Mouse (Mus musculus) lung, adult 2 months (tissue): Measurements from ENCODE around the gene Pawr. TPM values are rescaled to one million over a fixed set of nuclear protein-coding genes. Genes with fewer than 3 reads are reported as not detected.
"Not testable (repeated sequence)": the region's sequence is repeated elsewhere in the genome, so short reads cannot be mapped to it uniquely, and the experiment has no call there.

Experiments used
- DNase-seq: peaks from one replicate; pipeline ENCODE4 v3.0.0; 2022
- H3K4me1 ChIP-seq: fragments of 200-500 bp; 2 replicates; pipeline ENCODE4 v1.6.1; 2011; ENCODE audit warnings: low read length; ENCODE audit not compliant: control insufficient read depth, insufficient read depth
- H3K4me3 ChIP-seq: fragments of 200-500 bp; replicated peaks from 2 replicates; pipeline ENCODE3; 2011; ENCODE audit warnings: low read depth, mild to moderate bottlenecking, control low read depth, low read length; ENCODE audit errors: extremely low read depth
- CTCF ChIP-seq: fragments of 200-500 bp; IDR thresholded peaks from 2 replicates; pipeline ENCODE4 v1.5.1; 2011; ENCODE audit warnings: mild to moderate bottlenecking, low read length, control low read depth; ENCODE audit not compliant: insufficient read depth
- POLR2A ChIP-seq: fragments of 200-500 bp; IDR thresholded peaks from 2 replicates; pipeline ENCODE4 v1.6.1; 2011; ENCODE audit warnings: low read depth, mild to moderate bottlenecking, control low read depth, low read length, borderline replicate concordance; ENCODE audit errors: extremely low read depth
- WGBS: fragments of 180-500 bp; shearing (Covaris S2); methylation state at CpG from one replicate; pipeline ENCODE4 v1.1.7; 2018; 5-methylcytosine and 5-hydroxymethylcytosine counted together
- polyA plus RNA-seq: library from polyadenylated mRNA; depleted of rRNA; stranded (reverse); fragments of >200 nt; gene quantifications from 2 replicates; pipeline ENCODE4 v1.2.3, GENCODE M21; 2012

Gene Pawr
- polyA plus RNA-seq, 1 experiment: 12.9 TPM

DNA sequence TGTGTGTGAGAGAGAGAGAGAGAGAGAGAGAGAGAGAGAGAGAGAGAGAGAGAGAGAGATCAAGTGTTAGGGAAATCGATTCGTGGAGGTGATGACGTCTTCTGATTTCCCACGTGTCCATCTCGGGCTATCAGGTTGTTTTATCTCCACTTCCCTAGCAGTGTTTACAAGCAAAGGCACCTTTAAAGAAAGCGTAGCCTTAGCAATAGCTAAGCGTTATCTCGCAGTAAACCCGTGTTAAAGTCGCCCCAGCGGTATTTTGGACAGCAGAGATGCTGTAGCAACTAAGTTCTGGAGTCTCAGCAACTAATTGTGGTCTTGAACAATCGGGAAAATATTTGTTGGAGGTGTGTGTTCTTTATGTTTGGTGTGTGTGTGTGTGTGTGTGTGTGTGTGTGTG lies 1.7 kb downstream of the Pawr start:
- peak overlapping the region; percentile 88 for H3K4me3 ChIP-seq
- DNase-seq: no peak

DNA sequence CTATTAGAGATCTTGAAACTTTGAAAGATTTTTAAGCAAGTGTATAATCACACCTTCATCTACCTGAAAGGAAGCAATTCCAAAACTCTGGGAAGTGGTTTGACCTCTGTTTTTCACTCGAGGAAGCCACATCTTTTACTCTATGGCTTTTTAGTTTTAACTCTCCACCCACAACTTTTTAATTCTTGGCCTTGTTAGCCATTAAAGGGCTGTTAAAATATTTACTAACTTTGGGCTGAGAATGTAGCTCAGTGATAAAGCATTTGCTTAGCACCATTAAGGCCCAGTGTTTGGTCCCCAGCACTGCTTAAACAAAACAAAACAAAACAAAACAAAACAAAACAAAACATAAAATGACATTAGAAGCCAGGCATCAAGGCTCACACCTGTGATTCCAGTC lies 2.2 kb downstream of the Pawr start:
- H3K4me3 ChIP-seq: no peak overlapping the region
- WGBS: 43% methylated on average over 1 of the region's 1 CpGs

More for the DNA sequence above, 1.7 kb downstream of the Pawr start:
- no peak for TF ChIP-seq POLR2A
- no peak for TF ChIP-seq CTCF
- WGBS: 8% methylated on average over 12 of the region's 12 CpGs
- 0 out of 2 replicates have a peak, but pooled peaks cover 2% of the 10 kb centered on the region for H3K4me1 ChIP-seq

DNA sequence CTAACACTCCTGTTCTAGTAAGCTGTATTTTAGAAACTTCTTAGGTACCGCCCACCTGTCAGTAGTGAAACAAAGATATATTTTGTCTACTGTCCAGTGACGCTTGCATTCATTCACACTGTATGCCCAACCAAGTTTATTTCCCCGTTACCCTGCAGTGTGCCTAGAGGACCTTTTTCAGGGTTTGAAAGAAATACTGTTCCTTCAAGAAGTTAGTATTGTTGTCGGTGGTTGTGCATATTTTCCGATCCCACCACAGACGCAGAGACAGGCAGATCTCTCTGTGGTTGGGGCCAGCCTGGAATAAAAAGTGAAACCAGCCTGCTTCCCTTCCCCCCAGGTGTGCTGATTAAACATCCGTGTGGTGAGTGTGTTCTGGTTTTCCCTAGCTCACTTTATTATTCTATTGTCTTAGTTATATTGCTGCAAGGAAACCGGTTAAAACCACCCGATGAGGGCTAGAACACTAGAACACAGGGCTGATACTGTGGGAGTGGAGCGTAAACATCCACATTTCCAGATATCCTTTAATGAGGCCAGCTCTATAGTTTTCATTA lies 3.9 kb downstream of the Pawr start:
- TF ChIP-seq POLR2A (no peak), CTCF (no peak)
- WGBS: 80% methylated on average over 10 of the region's 10 CpGs
- DNase-seq: no peak
- no peak overlapping the region for H3K4me3 ChIP-seq
- peaks cover 4% of the 10 kb centered on the region; the same call in 1 of the 2 replicates for H3K4me1 ChIP-seq

More for the DNA sequence above, 2.2 kb downstream of the Pawr start:
- H3K4me1 ChIP-seq: 0 out of 2 replicates have a peak, but pooled peaks cover 2% of the 10 kb centered on the region
- DNase-seq: no peak
- TF ChIP-seq POLR2A (no peak), CTCF (no peak)

DNA sequence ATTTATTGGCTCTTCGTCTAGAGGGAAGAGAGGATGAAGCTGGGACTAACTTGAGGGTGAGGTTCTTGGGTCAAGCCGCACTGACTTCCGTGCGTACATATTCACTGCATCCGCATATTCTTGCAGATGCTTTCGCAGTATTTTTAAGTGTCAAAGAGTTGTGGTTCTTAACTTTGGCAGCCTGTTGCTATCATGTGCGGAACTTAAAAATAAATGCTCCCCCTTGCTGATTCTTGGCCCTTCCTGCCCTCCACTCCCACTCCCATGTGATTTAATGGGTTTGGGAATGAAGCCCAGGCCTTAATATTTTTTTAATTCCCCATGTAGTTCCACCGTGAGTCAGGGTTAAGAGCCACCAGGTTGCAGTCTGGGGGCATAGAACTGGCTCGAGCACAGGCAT lies 4.7 kb downstream of the Pawr start:
- Histone ChIP-seq H3K4me1 (peaks cover 4% of the 10 kb centered on the region; the same call in 1 of the 2 replicates), H3K4me3 (no peak overlapping the region)
- 59% methylated on average over 9 of the region's 9 CpGs for WGBS
- no peak for DNase-seq
- TF ChIP-seq CTCF (no peak), POLR2A (no peak)

GRCm38 (mm10) chr10:108338055-108338961 lies 6.4 kb downstream of the Pawr start:
- Histone ChIP-seq H3K4me1 (peaks cover 4% of the 10 kb centered on the region; the same call in 1 of the 2 replicates), H3K4me3 (no peak overlapping the region)
- no peak for TF ChIP-seq POLR2A
- TF ChIP-seq CTCF: no peak
- 78% methylated on average over 22 of the region's 22 CpGs for WGBS
- DNase-seq: no peak

- 75% methylated on average over 5 of the region's 5 CpGs for WGBS
- no peak for DNase-seq
- TF ChIP-seq CTCF: no peak
- no peak for TF ChIP-seq POLR2A
Measured at GRCm38 (mm10) chr10:108339118-108339517, 7.2 kb downstream of the Pawr start.

GRCm38 (mm10) chr10:108339872-108340271 lies 8.0 kb downstream of the Pawr start:
- TF ChIP-seq CTCF (no peak), POLR2A (no peak)

More at GRCm38 (mm10) chr10:108339118-108339517, 7.2 kb downstream of the Pawr start:
- Histone ChIP-seq H3K4me3 (no peak overlapping the region), H3K4me1 (peaks cover 4% of the 10 kb centered on the region; the same call in 1 of the 2 replicates)

DNA sequence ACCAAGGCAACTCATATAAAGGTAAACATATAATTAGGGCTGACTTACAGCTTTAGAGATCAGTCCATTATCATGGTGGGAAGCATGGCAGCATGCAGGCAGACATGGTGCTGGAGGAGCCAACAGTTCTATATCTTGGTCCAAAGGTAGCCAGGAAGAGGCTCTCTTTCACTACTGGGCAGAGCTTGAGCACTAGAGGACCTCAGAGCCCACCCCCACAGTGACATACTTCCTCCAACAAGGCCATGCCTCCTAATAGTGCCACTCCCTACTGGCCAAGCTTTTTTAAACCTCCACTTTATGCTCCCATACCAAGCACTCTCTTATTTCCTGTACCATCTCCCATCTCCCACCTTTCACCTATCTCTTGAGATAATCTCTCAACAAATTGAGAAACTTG lies 11.8 kb downstream of the Pawr start:
- DNase-seq: no peak
- TF ChIP-seq CTCF (no peak), POLR2A (no peak)
- Histone ChIP-seq H3K4me1 (peaks cover 2% of the 10 kb centered on the region; the same call in 1 of the 2 replicates), H3K4me3 (no peak overlapping the region)

More at GRCm38 (mm10) chr10:108339872-108340271, 8.0 kb downstream of the Pawr start:
- no peak for DNase-seq
- Histone ChIP-seq H3K4me1 (peaks cover 4% of the 10 kb centered on the region; the same call in 1 of the 2 replicates), H3K4me3 (no peak overlapping the region)
- WGBS: 69% methylated on average over 4 of the region's 4 CpGs

DNA sequence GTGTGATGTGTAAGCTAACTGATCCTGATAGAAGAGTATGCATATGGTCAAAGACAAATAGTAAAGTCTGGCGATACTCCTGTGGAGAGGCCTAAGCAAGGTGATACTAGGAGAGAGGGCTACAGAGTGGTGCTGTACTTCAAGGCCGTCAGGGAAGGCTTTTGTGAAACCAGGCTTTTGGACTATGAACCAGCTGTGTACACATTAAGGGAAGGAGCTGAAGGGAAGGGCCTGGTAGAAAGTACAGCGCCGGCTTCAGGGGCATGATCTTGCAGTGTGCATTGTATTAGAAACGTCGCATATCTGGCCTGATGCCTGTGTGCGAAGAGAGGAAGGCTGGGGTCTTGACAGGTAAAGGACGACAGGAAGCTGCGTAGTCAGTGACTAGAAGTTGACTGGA lies 13.2 kb downstream of the Pawr start:
- 82% methylated on average over 9 of the region's 9 CpGs for WGBS
- DNase-seq: no peak
- TF ChIP-seq CTCF (no peak), POLR2A (no peak)
- H3K4me3 ChIP-seq: no peak overlapping the region
- peaks cover 3% of the 10 kb centered on the region for H3K4me1 ChIP-seq

DNA sequence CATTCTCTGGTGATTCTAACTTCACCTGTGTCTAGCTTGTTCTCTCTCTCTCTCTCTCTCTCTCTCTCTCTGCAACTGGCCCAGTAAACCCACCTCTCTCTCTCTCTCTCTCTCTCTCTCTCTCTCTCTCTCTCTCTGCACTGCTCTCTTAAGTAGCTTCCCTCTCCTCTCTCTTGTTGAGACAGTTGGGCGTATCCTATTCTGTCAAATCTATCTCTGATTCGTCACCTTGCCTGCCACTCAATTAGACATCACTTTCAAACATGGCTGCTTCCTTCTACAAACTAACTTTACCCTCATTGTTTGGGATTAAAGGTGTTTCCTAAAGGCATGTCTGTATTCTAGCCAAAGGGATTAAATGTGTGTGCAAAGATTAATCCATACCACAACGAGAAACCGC lies 14.4 kb downstream of the Pawr start:
- not testable (repeated sequence) for H3K4me1 ChIP-seq, H3K4me3 ChIP-seq, DNase-seq
- 98% methylated on average over 4 of the region's 4 CpGs for WGBS
